Mouse (Mus musculus): ENCODE data around the gene Mtch1. TPM values are rescaled to one million over a fixed set of nuclear protein-coding genes. Genes with fewer than 3 reads are reported as not detected.

Mtch1 gene
- total RNA-seq, 2 experiments from 2014 or later = 220 TPM

DNA sequence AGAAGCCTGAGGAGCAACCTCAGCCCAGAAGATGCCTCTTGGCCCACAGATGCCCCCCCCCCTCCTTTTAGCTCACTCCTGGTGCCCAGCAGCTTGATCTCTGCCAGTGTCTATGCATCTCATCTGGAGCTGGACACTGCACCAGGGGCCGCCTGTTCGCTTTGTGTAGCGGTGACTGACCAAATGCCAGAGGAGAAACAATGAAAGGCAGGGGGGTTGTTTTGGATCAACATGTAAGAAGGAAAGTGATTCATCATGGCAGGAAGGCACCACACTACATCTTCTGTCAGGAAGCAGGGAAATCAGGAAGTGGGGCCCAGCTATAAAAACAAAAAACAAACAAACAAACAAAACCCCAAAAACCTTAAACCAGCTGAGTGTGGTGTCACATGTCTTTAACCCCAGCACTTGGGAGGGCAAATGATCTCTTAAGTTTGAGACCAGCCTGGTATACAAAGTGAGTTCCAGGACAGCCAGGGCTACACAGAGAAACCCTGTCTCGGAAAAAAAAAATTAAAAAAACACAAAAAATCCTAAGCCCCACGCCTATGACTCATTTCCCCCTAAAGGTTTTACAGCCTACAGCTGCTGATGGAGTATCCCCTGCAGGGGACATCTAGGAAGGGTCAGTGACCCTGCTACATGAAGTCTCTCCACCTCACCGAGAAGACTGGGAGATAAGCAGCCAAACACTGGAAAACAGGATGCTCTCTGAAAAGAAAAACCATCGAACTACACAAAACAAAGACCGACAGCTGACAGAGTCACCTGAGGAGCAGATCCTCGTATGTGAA, 31.9 kb downstream of the Mtch1 start:
- no peak for DNase-seq (ENCODE audit: low spot score)
- intact Hi-C loops (cut with DNase I) = no loop called here

DNA sequence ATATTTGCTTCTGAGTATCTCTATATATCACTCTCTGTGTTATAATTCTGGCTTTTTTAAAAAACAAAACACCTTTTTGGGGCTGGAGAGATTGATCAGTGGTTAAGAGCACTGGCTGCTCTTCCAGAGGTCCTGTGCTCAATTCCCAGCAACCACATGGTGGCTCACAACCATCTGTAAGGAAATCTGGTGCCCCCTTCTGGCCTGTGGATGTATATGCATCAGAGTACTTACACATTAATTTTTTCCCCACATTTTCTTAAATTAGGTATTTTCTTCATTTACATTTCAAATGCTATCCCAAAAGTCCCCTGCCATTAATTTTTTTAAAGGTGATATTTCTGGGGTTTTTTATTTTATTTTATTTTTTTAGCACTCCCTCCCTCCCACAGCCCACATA, 34.4 kb downstream of the Mtch1 start:
- DNase-seq (ENCODE audit: low spot score) = no peak
- intact Hi-C loops (cut with DNase I) = no loop called here

DNA sequence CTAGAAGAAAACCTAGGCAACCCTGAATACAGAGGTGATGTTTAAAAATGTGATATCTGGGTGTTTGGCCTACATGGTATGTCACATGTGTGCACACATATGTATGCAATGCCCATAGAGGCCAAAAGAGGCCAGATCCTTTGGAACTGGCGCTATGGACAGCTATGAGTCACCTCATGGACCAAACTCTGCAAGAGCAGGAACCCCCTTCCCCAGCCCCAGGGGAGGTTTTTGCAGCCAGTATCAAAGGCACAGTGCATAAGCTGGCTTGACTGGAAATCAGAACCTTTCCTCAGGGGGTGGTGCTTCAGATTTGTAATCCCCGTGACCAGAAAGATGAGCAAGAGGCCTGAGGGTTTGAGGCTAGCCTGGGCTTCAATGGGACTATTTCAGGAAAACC, 35.7 kb downstream of the Mtch1 start:
- intact Hi-C loops (cut with DNase I) = no loop called here
- DNase-seq (ENCODE audit: low spot score) = no peak

DNA sequence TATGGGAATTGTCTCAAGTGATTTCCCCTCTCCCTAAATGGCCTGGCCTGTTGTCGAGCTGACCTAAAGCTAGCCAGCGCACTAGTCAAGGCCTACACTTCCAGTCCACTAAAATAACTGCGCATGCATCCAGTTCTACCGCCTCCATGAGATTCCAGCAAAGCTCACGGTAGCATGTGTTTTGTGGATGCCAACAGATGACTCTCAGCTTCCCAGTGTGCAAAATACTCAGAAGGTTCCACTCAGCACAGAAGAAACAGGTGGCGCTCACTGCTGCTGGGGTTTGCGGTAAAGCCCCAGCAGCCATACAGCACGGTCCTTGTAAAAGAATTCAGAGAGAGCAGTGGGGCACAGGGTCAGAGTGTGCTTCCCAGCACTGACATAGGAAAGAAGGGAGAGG, 36.1 kb downstream of the Mtch1 start:
- DNase-seq (ENCODE audit: low spot score) = no peak
- intact Hi-C loops (cut with DNase I) = no loop called here

- intact Hi-C loops (cut with DNase I) = no loop called here
- DNase-seq (ENCODE audit: low spot score) = peak; percentile 53
Observed at GRCm38 (mm10) chr17:29310056-29310623, 37.6 kb downstream of the Mtch1 start.

GRCm38 (mm10) chr17:29305871-29306270, 41.9 kb downstream of the Mtch1 start:
- intact Hi-C loops (cut with DNase I) = no loop called here

DNA sequence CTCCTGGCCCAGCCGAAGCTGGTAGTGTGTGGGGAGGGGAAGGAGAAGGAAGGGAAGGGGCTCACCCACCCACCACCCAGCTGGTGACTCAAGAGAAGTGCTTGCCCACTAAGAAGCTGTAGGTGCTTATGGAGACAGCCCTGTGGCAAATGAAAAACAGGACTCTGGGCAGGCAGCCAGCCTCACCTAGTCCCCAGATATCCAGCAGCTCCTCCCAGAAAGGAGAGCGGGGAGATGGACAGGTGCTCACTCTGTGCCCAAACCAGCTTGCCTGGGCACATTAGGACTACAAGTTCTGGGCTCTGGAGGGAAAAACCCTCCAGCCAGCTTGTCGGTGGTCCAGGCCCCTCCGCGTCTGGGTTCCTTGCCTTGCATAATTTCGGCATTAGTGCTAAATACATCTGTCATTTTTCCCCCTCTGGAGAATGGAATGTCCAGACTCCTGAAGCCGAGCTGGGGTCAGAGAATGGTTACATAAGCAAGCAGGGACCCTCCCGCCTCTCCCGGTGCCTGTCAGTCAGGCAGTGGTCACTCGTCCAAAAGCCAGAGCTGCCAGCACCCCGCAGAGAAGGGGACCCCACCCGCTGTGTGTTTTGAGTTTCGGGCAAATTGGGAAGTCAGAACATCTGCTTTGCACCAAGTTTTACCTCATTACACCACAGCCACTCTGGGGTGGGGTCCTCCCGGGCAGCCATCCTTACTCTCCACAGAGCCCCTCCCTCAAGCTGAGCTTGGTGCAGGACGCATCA, 42.5 kb downstream of the Mtch1 start:
- intact Hi-C loops (cut with DNase I) = no loop called here
- peak; percentile 60 for DNase-seq (ENCODE audit: low spot score)

More at GRCm38 (mm10) chr17:29305871-29306270, 41.9 kb downstream of the Mtch1 start:
- DNase-seq (ENCODE audit: low spot score) = no peak

- intact Hi-C loops (cut with DNase I) = no loop called here
- no peak for DNase-seq (ENCODE audit: low spot score)
Observed at GRCm38 (mm10) chr17:29304376-29305057, 43.2 kb downstream of the Mtch1 start.

DNA sequence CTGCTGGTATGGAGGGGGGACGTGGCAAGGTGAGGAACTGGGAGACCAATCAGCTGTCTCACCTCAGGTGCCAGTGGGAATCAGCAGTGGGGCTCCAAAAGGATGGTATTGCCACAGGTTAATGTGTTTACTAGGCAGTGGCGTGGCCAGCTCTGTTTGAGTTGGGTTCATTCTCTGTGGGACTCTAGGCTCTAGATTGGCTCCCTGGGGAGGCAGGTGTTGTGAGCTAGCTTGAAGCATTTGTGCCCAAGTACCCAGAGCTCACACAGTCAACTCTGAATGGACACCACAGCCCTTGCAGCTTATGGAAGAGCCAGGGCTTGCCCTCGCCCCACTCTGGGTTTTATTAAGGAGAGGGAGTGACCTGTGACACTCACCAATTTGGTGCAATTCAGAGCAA, 43.9 kb downstream of the Mtch1 start:
- intact Hi-C loops (cut with DNase I) = no loop called here
- DNase-seq (ENCODE audit: low spot score) = no peak

GRCm38 (mm10) chr17:29303087-29303486, 44.6 kb downstream of the Mtch1 start:
- DNase-seq (ENCODE audit: low spot score) = no peak
- intact Hi-C loops (cut with DNase I) = no loop called here

GRCm38 (mm10) chr17:29302149-29302548, 45.6 kb downstream of the Mtch1 start:
- intact Hi-C loops (cut with DNase I) = no loop called here
- peak; percentile 61 for DNase-seq (ENCODE audit: low spot score)

GRCm38 (mm10) chr17:29301421-29301820, 46.3 kb downstream of the Mtch1 start:
- intact Hi-C loops (cut with DNase I) = no loop called here
- no peak for DNase-seq (ENCODE audit: low spot score)

DNA sequence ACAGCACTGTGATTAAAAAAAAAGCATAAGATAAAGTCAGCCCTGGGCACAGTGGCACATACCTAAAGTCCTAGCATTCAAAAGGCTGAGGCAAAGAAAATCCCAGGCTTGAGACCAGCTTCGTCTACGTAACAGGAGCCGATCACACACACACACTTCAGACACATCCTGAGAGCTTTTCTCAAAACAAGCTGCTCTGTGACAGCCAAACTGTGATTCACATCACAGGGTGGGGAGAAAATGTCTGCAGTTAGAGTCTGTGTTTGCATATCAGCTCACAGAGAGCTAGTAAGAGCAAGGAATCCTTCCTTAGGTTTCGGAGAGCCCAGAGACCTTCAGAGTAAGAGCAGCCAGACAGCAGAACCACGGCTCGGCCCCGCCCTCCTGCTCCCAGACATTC, 46.8 kb downstream of the Mtch1 start:
- intact Hi-C loops (cut with DNase I) = no loop called here
- DNase-seq (ENCODE audit: low spot score) = no peak

DNA sequence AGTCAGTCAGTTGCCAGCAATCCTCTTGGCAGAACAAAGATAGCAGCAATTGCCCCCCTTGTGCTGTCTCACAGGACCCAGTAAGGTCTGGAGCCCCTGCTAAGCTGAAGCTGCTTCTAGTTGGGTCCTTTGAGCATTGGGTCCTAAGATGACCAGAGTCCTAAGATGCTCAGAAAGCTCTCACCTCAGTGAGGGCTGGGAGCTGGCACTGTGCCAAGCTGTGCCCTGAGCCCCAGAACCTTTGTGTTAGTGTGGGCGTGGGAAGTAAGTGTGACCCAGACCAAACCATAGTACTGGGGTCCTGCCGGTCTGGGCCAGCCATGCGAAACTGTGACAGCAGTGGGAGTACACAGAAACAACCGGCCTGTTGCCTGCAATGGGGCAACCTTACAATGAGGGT, 48.5 kb downstream of the Mtch1 start:
- no peak for DNase-seq (ENCODE audit: low spot score)
- intact Hi-C loops (cut with DNase I) = no loop called here

GRCm38 (mm10) chr17:29297813-29298212, 49.9 kb downstream of the Mtch1 start:
- DNase-seq (ENCODE audit: low spot score) = no peak
- intact Hi-C loops (cut with DNase I) = no loop called here

DNA sequence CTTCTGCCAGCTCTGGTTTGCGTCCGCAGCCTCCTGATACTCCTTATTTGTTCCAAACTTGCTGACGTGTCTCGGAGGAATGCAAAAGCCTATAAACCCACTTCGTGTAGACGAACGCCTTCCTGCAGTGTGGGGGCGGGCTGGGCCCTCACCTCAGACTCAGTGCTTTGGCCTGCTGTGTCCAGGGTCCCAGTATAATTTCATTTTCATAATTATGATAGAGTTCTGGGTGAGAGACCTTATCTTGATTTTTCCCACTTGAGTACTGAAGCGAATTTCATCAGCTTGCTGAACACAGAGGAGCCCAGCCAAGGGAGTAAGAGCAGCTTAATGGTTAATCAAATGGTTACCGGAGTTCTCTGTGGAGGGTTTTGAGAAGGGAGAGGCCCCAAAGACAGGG, 50.4 kb downstream of the Mtch1 start:
- intact Hi-C loops (cut with DNase I) = no loop called here
- no peak for DNase-seq (ENCODE audit: low spot score)

DNA sequence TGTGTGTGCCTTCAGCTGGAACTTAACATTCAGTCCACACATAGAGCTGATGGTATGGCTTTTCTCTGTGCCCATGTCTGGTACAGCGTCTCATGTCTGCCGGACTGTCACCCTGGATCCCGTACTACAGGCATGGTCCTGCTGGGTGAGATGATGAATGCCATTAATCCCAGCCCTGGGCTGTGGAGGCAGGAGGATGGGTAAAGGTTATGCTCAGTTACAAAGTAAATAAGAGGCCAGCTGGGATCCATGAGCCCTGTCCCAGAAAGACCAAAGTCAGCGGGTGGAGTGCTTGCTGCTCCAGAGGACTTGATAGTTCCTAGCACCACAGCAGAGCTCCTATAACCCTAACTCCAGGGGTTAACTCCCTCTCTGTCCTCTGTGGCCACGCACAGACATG, 51.9 kb downstream of the Mtch1 start:
- intact Hi-C loops (cut with DNase I) = no loop called here
- no peak for DNase-seq (ENCODE audit: low spot score)

DNA sequence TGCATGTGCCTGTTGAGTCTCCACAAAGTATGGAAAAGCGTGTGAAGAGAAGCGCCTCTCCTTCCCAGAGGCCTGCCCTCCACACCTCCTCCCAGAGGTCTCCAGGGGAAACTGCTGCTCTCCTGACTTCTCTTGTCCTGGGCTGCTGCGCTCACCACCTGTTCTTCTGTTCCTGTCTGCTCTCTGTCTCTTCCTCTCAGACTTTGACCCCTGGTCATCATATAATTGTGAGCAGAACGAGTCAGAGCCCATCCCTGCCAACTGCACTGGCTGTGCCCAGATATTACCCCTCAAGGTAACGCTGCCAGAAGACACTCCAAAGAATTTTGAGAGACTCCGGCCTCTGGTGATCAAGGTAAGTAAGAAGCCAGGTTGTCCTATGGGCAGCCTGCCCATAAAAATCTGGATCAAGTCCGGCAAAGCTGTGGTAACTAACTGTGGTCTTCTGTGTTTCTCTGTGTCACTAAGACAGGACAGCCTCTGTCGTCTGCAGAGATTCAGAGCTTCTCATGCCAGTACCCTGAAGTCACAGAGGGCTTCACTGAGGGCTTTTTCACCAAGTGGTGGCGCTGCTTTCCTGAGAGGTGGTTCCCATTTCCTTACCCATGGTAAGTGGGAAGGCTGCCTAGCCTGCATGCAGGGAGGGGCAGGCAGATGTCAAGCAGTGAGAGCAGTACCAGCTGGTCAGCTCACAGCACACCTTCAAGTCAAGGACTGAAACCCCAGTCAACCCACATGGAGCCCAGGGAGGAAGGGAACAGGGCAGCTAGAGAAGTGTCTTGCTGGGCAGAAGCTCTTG, 53.7 kb downstream of the Mtch1 start:
- intact Hi-C loops (cut with DNase I) = no loop called here
- no peak for DNase-seq (ENCODE audit: low spot score)

GRCm38 (mm10) chr17:29292996-29293395, 54.7 kb downstream of the Mtch1 start:
- intact Hi-C loops (cut with DNase I) = no loop called here
- DNase-seq (ENCODE audit: low spot score) = no peak

- DNase-seq (ENCODE audit: low spot score) = no peak
- intact Hi-C loops (cut with DNase I) = loop anchor here (2.0 kb wide), 1 partner anchor 79 kb away; no protein-coding TSS in a partner anchor
Observed at GRCm38 (mm10) chr17:29291793-29292192, 55.9 kb downstream of the Mtch1 start.

Measured in heart, postnatal 25 days (tissue).